Mouse (Mus musculus) MEL (cell line): ENCODE measurements around the gene Mtor. TPM values are rescaled to one million over a fixed set of nuclear protein-coding genes. Genes with fewer than 3 reads are reported as not detected.

ENCODE experiments used
- DNase-seq: peaks from one replicate; pipeline ENCODE4 v3.0.0; 2011; ENCODE audit warnings: low read depth, low spot score
- H3K27ac ChIP-seq: 2 replicates; pipeline ENCODE4 v1.5.1; 2012; ENCODE audit warnings: low read depth, mild to moderate bottlenecking, control low read depth, low read length, moderate library complexity; ENCODE audit not compliant: control insufficient read depth
- H3K27me3 ChIP-seq, 2 experiments: fragments of 150-350 bp in 1 of 2; sonication (generic) in 1 of 2; 2 replicates each; pipeline ENCODE4 v1.6.1; 2012; ENCODE audit warnings: low read length in 2 of 2, mild to moderate bottlenecking in 2 of 2, improper control_type of control experiment in 1 of 2, moderate library complexity in 1 of 2; ENCODE audit not compliant: insufficient read depth in 2 of 2, control insufficient read depth in 1 of 2
- H3K36me3 ChIP-seq, 2 experiments: 2 replicates each; pipeline ENCODE4 v1.6.1; 2012 to 2014; ENCODE audit warnings: low read length in 2 of 2, improper control_type of control experiment in 1 of 2, inconsistent platforms in 1 of 2, mild to moderate bottlenecking in 1 of 2; ENCODE audit not compliant: insufficient read depth in 2 of 2, control insufficient read depth in 1 of 2
- H3K4me1 ChIP-seq, 2 experiments: fragments of 150-350 bp in 1 of 2; sonication (generic) in 1 of 2; 2 replicates each; pipeline ENCODE4 v1.6.1; 2012; ENCODE audit warnings: low read length in 2 of 2, improper control_type of control experiment in 1 of 2, mild to moderate bottlenecking in 1 of 2; ENCODE audit not compliant: insufficient read depth in 2 of 2, control insufficient read depth in 1 of 2
- H3K4me3 ChIP-seq, 2 experiments: fragments of 150-350 bp in 1 of 2; sonication (generic) in 1 of 2; 2 replicates each; pipeline ENCODE4 v1.5.1; 2012; ENCODE audit warnings: low read depth in 2 of 2, low read length in 2 of 2, mild to moderate bottlenecking in 2 of 2, moderate library complexity in 2 of 2, control low read depth in 1 of 2, improper control_type of control experiment in 1 of 2; ENCODE audit not compliant: control insufficient read depth in 1 of 2, insufficient read depth in 1 of 2
- H3K79me2 ChIP-seq: 2 replicates; pipeline ENCODE4 v1.6.1; 2012; ENCODE audit warnings: mild to moderate bottlenecking, low read length, moderate library complexity; ENCODE audit not compliant: control insufficient read depth, poor library complexity, insufficient read depth
- H3K9ac ChIP-seq: 2 replicates; pipeline ENCODE4 v1.6.1; 2012; ENCODE audit warnings: low read depth, mild to moderate bottlenecking, control low read depth, low read length, moderate library complexity; ENCODE audit not compliant: control insufficient read depth, poor library complexity, severe bottlenecking
- H3K9me3 ChIP-seq: fragments of 150-350 bp; sonication (generic); replicated peaks from 2 replicates; pipeline ENCODE4 v1.6.1; 2012; ENCODE audit warnings: mild to moderate bottlenecking, low read length, improper control_type of control experiment, moderate library complexity; ENCODE audit not compliant: insufficient read depth
- BHLHE40 ChIP-seq: IDR thresholded peaks from 2 replicates; pipeline ENCODE4 v1.6.1; 2012; ENCODE audit warnings: low read depth, mild to moderate bottlenecking, inconsistent platforms, low read length, improper control_type of control experiment, borderline replicate concordance
- CHD2 ChIP-seq: IDR thresholded peaks from 2 replicates; pipeline ENCODE4 v1.6.1; 2011; ENCODE audit warnings: low read length, improper control_type of control experiment
- E2F4 ChIP-seq: IDR thresholded peaks from 2 replicates; pipeline ENCODE4 v1.6.1; 2011; ENCODE audit warnings: low read depth, low read length, improper control_type of control experiment, borderline replicate concordance
- GATA1 ChIP-seq: IDR thresholded peaks from 2 replicates; pipeline ENCODE4 v1.6.1; 2011; ENCODE audit warnings: low read depth, low read length, improper control_type of control experiment
- JUND ChIP-seq: IDR thresholded peaks from 2 replicates; pipeline ENCODE4 v1.6.1; 2011; ENCODE audit warnings: low read depth, mild to moderate bottlenecking, improper control_type of control experiment, low read length
- KAT2A ChIP-seq: conservative IDR thresholded peaks from 2 replicates; pipeline ENCODE4 v1.6.1; 2012; ENCODE audit warnings: low read depth, low read length, improper control_type of control experiment, inconsistent platforms
- MEF2A ChIP-seq: IDR thresholded peaks from 2 replicates; pipeline ENCODE4 v1.6.1; 2014; ENCODE audit warnings: low read depth, mild to moderate bottlenecking, inconsistent platforms, low read length, improper control_type of control experiment; ENCODE audit not compliant: poor library complexity, insufficient replicate concordance, severe bottlenecking; ENCODE audit errors: extremely low read depth
- MXI1 ChIP-seq: IDR thresholded peaks from 2 replicates; pipeline ENCODE4 v1.6.1; 2011; ENCODE audit warnings: mild to moderate bottlenecking, low read depth, low read length, improper control_type of control experiment
- MYB ChIP-seq: IDR thresholded peaks from 2 replicates; pipeline ENCODE4 v1.6.1; 2011; ENCODE audit warnings: mild to moderate bottlenecking, low read depth, low read length, improper control_type of control experiment
- MYC ChIP-seq: IDR thresholded peaks from 2 replicates; pipeline ENCODE4 v1.6.1; 2011; ENCODE audit warnings: low read depth, mild to moderate bottlenecking, low read length, improper control_type of control experiment, moderate library complexity
- NRF1 ChIP-seq: IDR thresholded peaks from 2 replicates; pipeline ENCODE4 v1.6.1; 2014; ENCODE audit warnings: low read depth, mild to moderate bottlenecking, inconsistent platforms, low read length, improper control_type of control experiment, moderate library complexity; ENCODE audit not compliant: poor library complexity, insufficient read depth, severe bottlenecking
- POLR2A ChIP-seq, 2 experiments: IDR thresholded peaks; 2 replicates each; pipeline ENCODE4 v1.6.1; 2011 to 2012; ENCODE audit warnings: low read length in 2 of 2, mild to moderate bottlenecking in 2 of 2, control low read depth in 1 of 2, improper control_type of control experiment in 1 of 2, low read depth in 1 of 2, moderate library complexity in 1 of 2; ENCODE audit not compliant: control insufficient read depth in 1 of 2, insufficient read depth in 1 of 2, poor library complexity in 1 of 2
- POLR2AphosphoS5 ChIP-seq: IDR thresholded peaks from 2 replicates; pipeline ENCODE4 v1.6.1; 2012; ENCODE audit warnings: low read depth, borderline replicate concordance, mild to moderate bottlenecking, inconsistent platforms, low read length, moderate library complexity, mixed read lengths
- SIN3A ChIP-seq: IDR thresholded peaks from 2 replicates; pipeline ENCODE4 v1.6.1; 2012; ENCODE audit warnings: low read length, improper control_type of control experiment, inconsistent platforms
- SMC3 ChIP-seq: IDR thresholded peaks from 2 replicates; pipeline ENCODE4 v1.6.1; 2011; ENCODE audit warnings: low read depth, low read length, improper control_type of control experiment
- TAL1 ChIP-seq: IDR thresholded peaks from 2 replicates; pipeline ENCODE4 v1.6.1; 2012; ENCODE audit warnings: mild to moderate bottlenecking, inconsistent platforms, low read length, moderate library complexity, mixed read lengths
- USF2 ChIP-seq, 2 experiments: IDR thresholded peaks; 2 replicates each; pipeline ENCODE4 v1.6.1; 2011 to 2012; ENCODE audit warnings: improper control_type of control experiment in 2 of 2, low read length in 2 of 2, borderline replicate concordance in 1 of 2, inconsistent platforms in 1 of 2, low read depth in 1 of 2, mild to moderate bottlenecking in 1 of 2; ENCODE audit not compliant: insufficient read depth in 1 of 2
- ZC3H11A ChIP-seq: IDR thresholded peaks from 2 replicates; pipeline ENCODE4 v1.6.1; 2012; ENCODE audit warnings: low read depth, mild to moderate bottlenecking, inconsistent platforms, low read length, improper control_type of control experiment
- polyA plus RNA-seq, 2 experiments: library from polyadenylated mRNA; stranded (reverse) in 1 of 2; unstranded in 1 of 2; fragments of >175 nt in 1 of 2; fragments of >200 nt in 1 of 2; gene quantifications; 2 replicates each; pipeline versions ENCODE4 v1.2.1 to v1.2.4; 2012; ENCODE audit warnings: low replicate concordance in 2 of 2, low read depth in 1 of 2; ENCODE audit not compliant: insufficient read length in 2 of 2, insufficient read depth in 1 of 2, missing spikeins in 1 of 2
- total RNA-seq: library from RNA; depleted of rRNA; stranded (reverse); fragments of 300-350 nt; gene quantifications from 2 replicates; pipeline ENCODE4 v1.2.3, GENCODE M21; 2012

Mtor gene
- total and polyA plus RNA-seq, 3 experiments = 23.9 to 35.2 TPM; not detected in 1

GRCm38 (mm10) chr4:148480245-148480644 lies 31.8 kb downstream of the Mtor start:
- no peak overlapping the region for H3K4me3 ChIP-seq
- peaks cover 0 to 16% of the 10 kb centered on the region in 2 experiments; a peak in 2 of 4 replicates for H3K36me3 ChIP-seq
- no peaks in the 10 kb centered on the region for H3K9me3 ChIP-seq
- no peaks in the 10 kb centered on the region for H3K27me3 ChIP-seq
- DNase-seq = no peak
- no peak overlapping the region for H3K9ac ChIP-seq
- no peak for TF ChIP-seq POLR2AphosphoS5
- no peak for TF ChIP-seq ZC3H11A
- no peak for TF ChIP-seq SIN3A
- TF ChIP-seq CHD2 = no peak
- no peak for TF ChIP-seq USF2 (IDR thresholded peaks at IDR 0.05; ENCODE audit: borderline replicate concordance in 1 of 2, insufficient read depth in 1 of 2, low read depth in 1 of 2, low read length in 2 of 2)
- TF ChIP-seq GATA1 = no peak
- no peak overlapping the region for H3K27ac ChIP-seq
- H3K79me2 ChIP-seq = no peaks in the 10 kb centered on the region
- H3K4me1 ChIP-seq = no peaks in the 10 kb centered on the region

GRCm38 (mm10) chr4:148481557-148482168 lies 33.3 kb downstream of the Mtor start:
- DNase-seq = no peak
- H3K4me1 ChIP-seq = no peaks in the 10 kb centered on the region
- no peak overlapping the region for H3K27ac ChIP-seq
- no peak overlapping the region for H3K9ac ChIP-seq
- TF ChIP-seq SMC3 = no peak
- TF ChIP-seq MYB = no peak
- TF ChIP-seq MXI1 = no peak
- TF ChIP-seq NRF1 = no peak
- TF ChIP-seq JUND = no peak
- no peak for TF ChIP-seq ZC3H11A
- no peak for TF ChIP-seq BHLHE40
- no peak for TF ChIP-seq POLR2A (IDR thresholded peaks at IDR 0.05; ENCODE audit: control insufficient read depth in 1 of 2, insufficient read depth in 1 of 2, low read depth in 1 of 2, low read length in 2 of 2, poor library complexity in 1 of 2)
- TF ChIP-seq GATA1 = no peak
- no peak for TF ChIP-seq KAT2A
- no peaks in the 10 kb centered on the region for H3K9me3 ChIP-seq
- H3K27me3 ChIP-seq = no peaks in the 10 kb centered on the region
- H3K36me3 ChIP-seq = peaks cover 0 to 20% of the 10 kb centered on the region in 2 experiments; a peak in 2 of 4 replicates
- no peak overlapping the region for H3K4me3 ChIP-seq
- no peaks in the 10 kb centered on the region for H3K79me2 ChIP-seq

DNA sequence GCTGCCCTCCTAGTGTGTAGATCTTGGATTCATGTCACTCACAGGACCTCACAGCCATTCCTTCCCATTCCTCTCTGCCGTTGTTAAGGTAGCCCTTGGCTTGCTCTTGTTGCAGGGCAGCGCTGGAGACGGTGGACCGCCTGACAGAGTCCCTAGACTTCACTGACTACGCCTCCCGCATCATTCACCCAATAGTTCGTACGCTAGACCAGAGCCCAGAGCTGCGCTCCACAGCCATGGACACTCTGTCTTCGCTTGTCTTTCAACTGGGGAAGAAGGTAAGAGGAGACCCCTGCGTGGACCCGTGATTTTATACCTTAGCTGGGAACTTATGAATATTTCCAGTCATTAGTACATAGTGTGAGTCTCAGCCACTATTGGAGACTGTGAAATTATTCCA lies 36.1 kb downstream of the Mtor start:
- Histone ChIP-seq H3K79me2 (no peaks in the 10 kb centered on the region), H3K27me3 (no peaks in the 10 kb centered on the region), H3K36me3 (peaks cover 0 to 16% of the 10 kb centered on the region in 2 experiments; a peak in 2 of 4 replicates), H3K4me1 (no peaks in the 10 kb centered on the region), H3K9me3 (no peaks in the 10 kb centered on the region), H3K4me3 (no peak overlapping the region), H3K9ac (no peak overlapping the region), H3K27ac (no peak overlapping the region)
- no peak for TF ChIP-seq TAL1
- no peak for TF ChIP-seq NRF1
- TF ChIP-seq BHLHE40 = no peak
- TF ChIP-seq MEF2A = no peak
- TF ChIP-seq E2F4 = no peak
- no peak for TF ChIP-seq MYC
- DNase-seq = no peak
